Mouse (Mus musculus): ENCODE measurements around the gene Zfp423.

The Zfp423 gene

GRCm38 (mm10) chr8:87959320-87959920 is at the start of gene Zfp423:
Gene Zfp423, minus strand, starts transcription at chr8:87959595.
- no peak for DNase-seq (ENCODE audit: low spot score)

DNA sequence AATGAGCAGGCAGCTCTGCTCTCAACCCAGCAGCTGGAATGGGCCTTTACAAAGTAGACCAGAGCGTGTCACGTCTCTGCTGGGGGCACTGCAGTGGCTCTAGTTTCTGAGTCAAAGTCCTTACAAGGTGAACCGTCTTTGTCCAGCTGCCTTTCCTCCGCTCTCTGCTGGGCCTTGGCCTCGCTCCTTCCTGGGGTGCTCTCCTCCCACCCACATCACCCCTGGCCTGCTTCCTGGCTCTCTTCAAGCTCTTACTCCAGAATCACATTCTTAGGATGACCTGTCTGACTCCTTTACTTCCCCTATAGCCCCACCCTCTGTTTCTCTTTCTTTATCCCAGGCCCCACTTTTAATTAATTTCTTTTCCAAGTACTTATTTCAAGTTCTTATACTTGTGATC is 47.4 kb upstream of the Zfp423 start:
- no peak for DNase-seq (ENCODE audit: low spot score)

DNA sequence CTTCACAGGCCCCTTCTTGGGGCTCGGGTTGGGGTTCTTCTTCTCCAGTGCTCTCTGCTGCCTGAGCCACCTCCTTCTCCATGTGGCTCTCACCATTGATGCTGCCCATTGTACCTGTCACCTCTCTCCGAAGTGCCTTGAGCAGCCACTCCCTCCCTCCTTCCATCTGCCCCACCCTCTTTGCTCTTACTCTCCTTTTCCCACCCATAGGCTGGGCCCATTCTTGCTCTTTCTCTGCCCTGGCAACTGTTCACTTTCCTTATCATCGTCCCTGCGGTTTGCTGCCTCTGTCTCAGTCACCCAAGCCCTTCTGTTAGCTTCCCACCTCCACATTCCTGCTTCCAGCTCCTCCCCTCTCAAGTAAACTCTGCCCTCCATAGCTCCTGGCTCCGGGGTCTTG is 25.4 kb upstream of the Zfp423 start:
- DNase-seq (ENCODE audit: low spot score), result no peak

DNA sequence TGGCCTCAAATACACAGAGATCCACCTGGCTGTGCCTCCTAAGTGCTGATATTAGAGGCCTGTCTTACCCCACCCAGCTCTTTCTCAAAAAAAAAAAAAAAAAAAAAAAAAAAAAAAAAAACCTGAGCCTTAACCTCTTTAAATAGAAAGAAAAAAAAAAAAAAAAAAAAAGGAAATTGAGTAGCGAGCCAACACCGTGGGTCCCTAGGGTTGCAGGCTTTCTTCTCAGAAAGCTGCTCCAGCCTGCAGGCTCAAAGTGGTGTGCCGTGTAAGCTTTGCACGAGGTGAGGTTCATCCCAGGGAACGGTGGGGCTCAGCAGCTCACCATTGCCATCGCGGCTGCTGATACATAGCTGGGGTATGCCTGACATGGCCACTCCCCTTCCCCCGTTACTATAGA is 24.6 kb upstream of the Zfp423 start:
- DNase-seq (ENCODE audit: low spot score), result no peak

DNA sequence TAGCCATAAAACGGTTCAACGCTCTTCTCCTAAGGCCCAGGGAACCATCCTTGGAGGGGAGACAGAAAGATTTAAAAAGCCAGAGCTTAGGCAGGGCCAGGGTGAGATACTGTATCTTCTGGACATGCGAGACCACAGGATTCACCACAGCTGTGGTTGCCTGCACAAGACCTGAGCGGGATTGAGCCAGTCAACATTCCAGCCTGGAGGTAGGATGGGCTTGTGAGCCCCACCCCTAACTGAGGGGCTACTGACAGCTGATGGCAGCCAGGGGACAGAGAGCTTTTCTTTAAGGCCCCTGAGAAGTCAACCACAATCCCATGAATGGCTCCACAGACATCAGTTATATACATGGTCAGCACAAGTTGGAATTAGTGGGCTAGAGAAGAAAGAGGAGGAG is 23.5 kb upstream of the Zfp423 start:
- no peak for DNase-seq (ENCODE audit: low spot score)

DNA sequence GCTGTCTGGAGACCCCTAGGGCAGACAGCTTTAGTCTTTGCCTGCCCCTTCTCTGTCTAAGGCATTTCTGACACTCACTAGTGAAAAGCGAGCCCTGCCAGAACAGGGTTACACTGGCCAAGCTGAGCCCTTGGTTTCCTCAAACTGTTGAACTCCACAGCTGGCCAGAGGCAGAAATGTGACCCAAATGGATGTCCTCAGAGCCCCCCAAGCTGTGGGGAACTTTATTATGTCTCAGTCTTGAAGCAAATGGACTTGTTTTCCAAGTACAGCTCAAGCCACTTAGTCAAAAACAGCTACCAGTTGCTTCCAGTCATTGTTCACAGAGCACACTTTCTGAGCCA is 16.0 kb upstream of the Zfp423 start:
- no peak for DNase-seq (ENCODE audit: low spot score)

DNA sequence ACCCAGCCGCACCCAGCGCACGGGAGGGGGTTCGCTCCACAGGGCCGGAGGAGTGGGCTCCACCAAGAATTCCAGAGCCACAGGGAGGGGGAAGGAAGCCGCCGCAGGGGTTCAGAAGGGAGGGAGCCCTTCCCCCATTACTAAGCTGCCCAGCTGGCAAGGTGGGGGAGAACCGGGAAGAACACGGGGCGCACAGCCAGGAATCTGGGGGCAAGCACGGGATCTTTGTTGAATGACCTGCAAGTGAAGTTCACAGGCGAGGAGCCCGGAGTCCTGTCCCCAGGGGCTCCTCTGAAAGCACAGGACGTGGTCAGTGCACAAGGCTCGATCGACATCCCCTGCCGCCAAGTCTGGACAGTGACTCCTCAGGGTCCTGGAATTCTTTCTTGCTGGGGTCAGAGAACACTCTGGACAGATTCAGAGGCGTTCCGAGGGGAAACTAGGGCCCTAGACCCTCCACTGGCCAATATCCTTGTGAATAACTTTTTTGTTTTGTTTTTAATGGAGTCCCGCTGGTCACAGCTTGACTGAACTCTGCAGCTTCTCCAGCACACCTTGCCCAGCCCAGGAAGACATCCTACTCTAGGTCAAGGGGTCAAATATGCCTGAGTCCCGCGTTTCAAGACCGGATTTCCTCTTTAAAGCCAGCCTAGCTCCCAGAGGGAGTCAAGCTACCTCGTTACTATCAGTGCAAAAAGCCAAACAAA is 15.5 kb upstream of the Zfp423 start:
- peak; percentile 26 for DNase-seq (ENCODE audit: low spot score)

GRCm38 (mm10) chr8:87974122-87974758 is 14.8 kb upstream of the Zfp423 start:
- no peak for DNase-seq (ENCODE audit: low spot score)

GRCm38 (mm10) chr8:87967866-87968620 is 8.6 kb upstream of the Zfp423 start:
- DNase-seq (ENCODE audit: low spot score), result no peak

DNA sequence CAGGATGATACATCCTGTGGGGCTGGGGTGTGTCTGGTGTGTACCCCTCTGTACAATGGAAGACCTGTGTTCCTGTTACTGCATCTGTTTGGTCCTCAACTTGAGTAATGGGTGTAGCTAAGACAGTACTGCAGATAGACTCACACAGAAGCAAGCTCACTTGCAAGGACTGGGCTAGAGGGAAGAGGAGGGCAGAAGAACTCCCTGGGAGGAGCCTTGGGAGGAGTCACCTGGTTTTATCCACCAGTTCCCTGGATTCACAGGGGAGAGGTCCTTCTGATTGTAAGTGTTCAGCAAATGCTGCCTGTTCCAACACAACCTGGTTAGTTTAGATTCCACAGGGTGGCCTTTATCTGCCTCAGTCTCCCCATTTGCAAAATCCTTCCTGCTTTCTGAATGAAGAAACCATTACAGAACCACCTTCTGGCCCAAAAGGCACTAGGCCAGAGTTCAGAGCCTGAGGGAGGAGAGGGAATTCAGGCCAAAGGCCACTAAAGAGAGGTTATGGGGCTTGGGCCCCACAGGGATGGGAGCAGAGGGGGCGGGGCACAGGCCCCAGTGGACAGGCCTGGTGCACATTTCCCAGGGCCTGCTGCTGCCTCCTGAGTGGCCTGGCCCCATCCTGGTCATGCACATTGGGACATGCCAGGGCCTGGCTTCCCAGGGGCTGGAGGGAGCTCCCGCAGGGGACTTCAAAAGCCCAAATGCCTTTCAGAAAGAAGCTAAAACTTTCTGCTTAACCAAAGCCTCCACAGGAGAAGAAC is 7.8 kb upstream of the Zfp423 start:
- no peak for DNase-seq (ENCODE audit: low spot score)

DNA sequence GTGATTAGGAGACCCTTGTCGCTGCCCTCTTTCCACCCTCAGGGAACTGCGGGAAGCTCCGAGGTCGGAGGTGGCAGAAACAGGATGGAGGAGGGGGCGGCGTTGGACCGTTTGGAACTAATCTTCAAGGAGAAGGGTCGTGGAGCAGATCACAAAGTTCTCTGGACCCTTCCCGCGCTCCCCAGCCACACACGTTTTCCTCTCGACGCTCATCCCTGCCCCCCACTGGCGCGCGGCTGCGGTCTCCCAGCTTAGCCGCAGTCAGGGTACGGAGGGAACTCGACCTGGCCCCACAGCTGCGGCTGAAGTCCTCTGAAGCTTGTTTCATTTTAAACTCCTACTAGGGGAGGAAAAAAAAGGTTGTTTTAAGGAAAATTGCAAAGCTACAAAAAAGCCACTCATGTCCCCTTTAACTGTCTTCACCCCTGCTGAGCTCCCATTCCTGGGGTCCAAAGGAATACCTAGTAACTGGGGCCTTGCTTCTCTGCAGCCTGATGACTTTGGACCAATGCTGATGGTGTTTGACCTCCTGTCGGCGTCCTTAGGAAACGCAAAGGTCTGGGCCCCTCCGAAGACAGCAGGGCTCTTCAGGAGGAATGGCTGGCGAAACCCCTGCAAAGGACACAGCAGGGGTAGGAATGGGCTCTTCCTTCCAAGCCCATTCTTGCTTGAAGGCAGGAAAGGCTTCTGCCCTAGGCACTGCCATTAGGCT is 3.3 kb upstream of the Zfp423 start:
- DNase-seq (ENCODE audit: low spot score), result no peak

DNA sequence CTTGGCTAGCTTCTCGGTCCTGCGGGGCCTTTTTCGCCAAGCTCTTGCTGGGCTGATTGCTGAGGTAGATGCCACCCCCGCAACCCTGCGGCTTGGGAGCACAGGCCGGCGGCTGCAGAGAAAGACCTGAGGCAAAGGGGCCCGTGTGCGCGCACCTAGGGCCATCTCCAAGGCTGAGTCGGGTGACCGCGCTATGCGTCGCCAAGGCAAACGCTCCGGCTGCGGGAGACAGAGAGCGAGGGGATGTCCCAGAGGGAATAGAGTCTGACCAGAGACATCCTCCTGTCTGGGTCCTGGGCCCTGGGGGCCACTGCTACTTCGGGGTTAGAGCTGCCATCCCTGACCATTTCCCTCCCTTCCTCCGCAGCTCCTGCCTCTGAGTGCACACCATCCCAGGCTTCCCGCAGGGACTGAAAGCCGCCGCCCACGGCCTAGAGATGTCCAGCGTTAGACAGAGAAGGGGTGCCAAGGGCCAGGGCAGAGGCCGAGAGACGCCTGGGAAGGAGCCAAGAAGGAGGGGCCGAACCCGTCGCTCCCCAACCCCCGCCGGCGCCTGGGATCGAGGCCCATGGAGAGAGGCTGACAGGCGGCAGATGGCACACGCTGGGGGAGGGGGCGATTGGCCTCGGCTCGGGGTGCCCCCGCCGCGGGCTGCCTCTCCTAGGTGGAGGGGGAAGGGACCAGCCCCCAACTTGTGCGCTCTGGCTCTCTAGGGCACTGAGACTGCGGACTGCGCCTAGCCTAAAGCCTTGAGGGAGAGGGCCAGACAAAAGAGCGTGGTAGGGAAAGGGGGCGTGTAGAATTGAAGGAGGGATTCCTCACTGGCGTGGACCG is 2.5 kb upstream of the Zfp423 start:
- peak; percentile 39 for DNase-seq (ENCODE audit: low spot score)

DNA sequence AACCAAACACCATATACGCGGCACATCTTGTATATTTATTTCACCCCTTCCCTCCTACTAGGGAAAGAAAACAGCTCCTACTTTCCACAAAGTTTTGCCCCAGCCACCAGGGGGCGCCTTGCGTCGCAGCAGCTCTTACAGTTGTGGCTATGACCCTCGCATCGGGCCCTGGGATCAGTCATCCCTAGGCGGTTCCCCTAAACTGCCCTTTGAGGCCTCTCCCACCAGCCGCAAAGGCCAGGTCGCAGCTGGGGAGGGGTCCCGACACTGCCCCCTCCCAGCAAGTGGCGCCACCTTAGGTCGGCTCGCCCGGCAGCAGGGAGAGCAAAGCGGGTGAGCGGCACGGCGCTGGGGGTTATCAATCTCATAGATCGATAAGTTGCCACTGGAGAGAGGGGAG is 1.7 kb upstream of the Zfp423 start:
- DNase-seq (ENCODE audit: low spot score), result peak; percentile 58

GRCm38 (mm10) chr8:87960061-87960749 is 810 bp upstream of the Zfp423 start:
- DNase-seq (ENCODE audit: low spot score), result peak; percentile 77

DNA sequence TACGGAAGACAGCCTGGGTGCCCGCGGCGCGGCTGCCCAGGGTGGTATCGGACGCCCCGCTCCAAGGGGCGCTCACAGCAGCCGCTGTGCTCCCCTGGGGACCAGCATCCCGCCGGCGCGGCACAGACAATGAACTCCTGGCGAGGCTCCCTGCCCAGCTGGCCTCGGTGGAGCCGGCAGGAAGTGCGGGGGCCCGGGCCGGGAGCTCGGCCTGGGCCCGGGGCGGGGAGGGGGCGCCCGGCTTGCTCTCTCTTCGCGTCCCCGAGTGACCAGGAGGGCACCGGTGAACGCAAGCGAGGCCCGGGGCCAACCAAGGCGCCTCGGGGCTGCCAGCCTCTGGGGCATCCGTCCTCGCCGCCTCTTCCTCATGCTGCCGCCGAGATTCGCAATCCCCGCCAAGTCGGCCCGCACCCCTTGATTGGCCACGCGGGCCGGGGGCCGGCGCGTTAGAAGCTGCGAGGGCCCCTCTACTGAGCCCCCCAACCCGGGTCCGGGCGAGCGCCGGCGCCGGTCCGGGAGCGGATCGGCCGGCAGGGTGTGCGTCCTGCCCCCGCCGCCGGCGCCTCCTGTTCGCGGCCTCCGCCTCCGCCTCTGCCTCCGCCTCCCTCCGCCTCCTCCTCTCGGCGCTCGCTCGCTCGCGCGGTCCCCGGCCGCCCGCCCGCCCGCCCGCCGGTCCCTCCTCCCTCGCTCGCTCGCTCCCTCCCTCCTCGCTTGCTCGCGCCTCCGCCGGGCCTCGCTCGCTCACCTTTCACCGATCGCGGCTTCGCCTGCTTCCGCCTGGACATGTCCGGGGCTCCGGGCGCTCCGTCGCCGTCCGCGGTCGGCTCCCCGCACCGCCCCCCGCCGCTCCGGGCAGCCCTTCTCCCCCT is 710 bp downstream of the Zfp423 start:
- DNase-seq (ENCODE audit: low spot score), result peak; percentile 78

DNA sequence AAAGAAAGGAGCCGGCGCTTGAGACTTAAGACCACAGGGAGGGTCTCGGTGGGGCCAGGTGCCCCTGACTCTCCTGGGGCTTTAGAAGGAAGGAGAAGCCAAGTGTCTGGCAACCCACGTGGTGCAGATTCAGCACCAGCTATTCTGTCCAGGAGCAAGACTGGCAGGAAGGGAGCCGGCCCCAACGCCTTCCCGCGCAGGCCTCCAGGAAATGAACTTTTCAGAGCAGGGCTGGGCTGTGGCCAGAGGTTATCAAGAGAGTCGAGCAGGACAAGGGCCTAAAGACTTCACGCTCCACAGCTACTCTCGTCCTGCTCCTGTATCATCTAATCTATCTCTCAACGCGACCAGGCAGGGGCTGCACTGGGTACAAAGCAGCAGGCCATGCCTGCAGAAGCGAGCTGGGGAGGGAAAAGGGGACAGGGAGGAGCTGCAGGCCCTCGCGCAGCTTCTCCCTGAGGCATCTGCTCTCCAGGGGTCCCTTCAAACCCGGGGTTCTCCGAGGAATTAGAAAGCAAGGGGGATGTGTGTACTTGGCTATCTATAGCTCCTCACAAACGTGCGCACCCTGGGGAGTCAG is 1.4 kb downstream of the Zfp423 start:
- DNase-seq (ENCODE audit: low spot score), result peak; percentile 53

GRCm38 (mm10) chr8:87956001-87956400 is 3.4 kb downstream of the Zfp423 start:
- DNase-seq (ENCODE audit: low spot score), result no peak

DNA sequence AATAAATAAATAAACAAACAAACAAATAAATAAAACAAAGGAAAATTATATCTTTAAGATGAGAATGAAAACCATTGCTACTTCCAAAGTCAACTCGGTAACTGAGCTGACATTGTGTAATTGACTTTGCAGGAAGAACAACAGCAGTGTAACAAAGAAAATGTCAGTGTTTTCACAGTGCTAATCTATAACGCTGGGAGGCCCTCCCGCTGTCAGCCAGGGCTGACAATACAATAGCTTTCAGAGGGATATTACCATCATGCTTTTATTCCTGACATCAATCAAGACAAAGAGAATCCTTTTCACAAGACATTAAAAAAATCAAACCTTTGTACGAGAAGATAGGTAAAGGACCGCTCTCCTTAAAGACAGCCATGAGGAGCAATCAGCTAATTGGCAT is 5.9 kb downstream of the Zfp423 start:
- DNase-seq (ENCODE audit: low spot score), result no peak

GRCm38 (mm10) chr8:87952298-87952697 is 7.1 kb downstream of the Zfp423 start:
- DNase-seq (ENCODE audit: low spot score), result no peak

Measured in urinary bladder, postnatal 14 days (tissue).